Mouse (Mus musculus) cerebellum, adult 2 months (tissue): ENCODE measurements around the gene Ccdc141. TPM values are rescaled to one million over a fixed set of nuclear protein-coding genes. Genes with fewer than 3 reads are reported as not detected.

Experiments
- DNase-seq, 2 experiments: peaks; one replicate each; pipeline ENCODE4 v3.0.0; 2021
- H3K27ac ChIP-seq: fragments of 200-500 bp; 2 replicates; pipeline ENCODE4 v1.5.1; 2012; ENCODE audit warnings: low read length, control low read depth, inconsistent platforms; ENCODE audit not compliant: insufficient read depth
- H3K27me3 ChIP-seq: fragments of 200-500 bp; 2 replicates; pipeline ENCODE4 v1.6.1; 2012; ENCODE audit warnings: inconsistent platforms, mild to moderate bottlenecking, low read length, moderate library complexity; ENCODE audit not compliant: control insufficient read depth, insufficient read depth
- H3K4me1 ChIP-seq: fragments of 200-500 bp; 2 replicates; pipeline ENCODE4 v1.6.1; 2011; ENCODE audit warnings: low read length; ENCODE audit not compliant: control insufficient read depth, insufficient read depth
- H3K4me3 ChIP-seq: fragments of 200-500 bp; replicated peaks from 2 replicates; pipeline ENCODE3; 2011; ENCODE audit warnings: mild to moderate bottlenecking, low read depth, low read length, control low read depth; ENCODE audit not compliant: insufficient read depth
- CTCF ChIP-seq: fragments of 200-500 bp; IDR thresholded peaks from 2 replicates; pipeline ENCODE4 v1.5.1; 2011; ENCODE audit warnings: low read depth, mild to moderate bottlenecking, control low read depth, low read length, moderate library complexity, borderline replicate concordance; ENCODE audit not compliant: insufficient read depth
- POLR2A ChIP-seq: fragments of 200-500 bp; IDR thresholded peaks from 2 replicates; pipeline ENCODE4 v1.6.1; 2011; ENCODE audit warnings: low read length, control low read depth, borderline replicate concordance; ENCODE audit not compliant: insufficient read depth
- WGBS: fragments of 180-500 bp; shearing (Covaris S2); methylation state at CpG from one replicate; pipeline ENCODE4 v1.1.7; 2018; 5-methylcytosine and 5-hydroxymethylcytosine counted together
- polyA plus RNA-seq: library from polyadenylated mRNA; depleted of rRNA; stranded (reverse); fragments of >200 nt; gene quantifications from 2 replicates; pipeline ENCODE4 v1.2.3, GENCODE M21; 2012

Ccdc141 gene
- polyA plus RNA-seq, 1 experiment = 9.7 TPM

GRCm38 (mm10) chr2:77183646-77184045, 13.2 kb upstream of the Ccdc141 start:
- no peak for DNase-seq
- WGBS = 97% methylated on average over 2 of the region's 2 CpGs
- Histone ChIP-seq H3K4me1 (no peaks in the 10 kb centered on the region; the same call in 1 of the 2 replicates), H3K4me3 (no peak overlapping the region), H3K27ac (no peak overlapping the region), H3K27me3 (no peaks in the 10 kb centered on the region)
- TF ChIP-seq POLR2A (no peak), CTCF (no peak)

GRCm38 (mm10) chr2:77182996-77183380, 12.6 kb upstream of the Ccdc141 start:
- H3K4me1 ChIP-seq = no peaks in the 10 kb centered on the region; the same call in 1 of the 2 replicates
- 63% methylated on average over 6 of the region's 6 CpGs for WGBS
- TF ChIP-seq CTCF (no peak), POLR2A (no peak)
- no peak overlapping the region for H3K4me3 ChIP-seq
- H3K27me3 ChIP-seq = no peaks in the 10 kb centered on the region
- H3K27ac ChIP-seq = no peak overlapping the region
- DNase-seq = no peak

GRCm38 (mm10) chr2:77182271-77182995, 12.0 kb upstream of the Ccdc141 start:
- Histone ChIP-seq H3K4me3 (no peak overlapping the region), H3K27me3 (no peaks in the 10 kb centered on the region), H3K27ac (no peak overlapping the region), H3K4me1 (no peaks in the 10 kb centered on the region; the same call in 1 of the 2 replicates)
- WGBS = 86% methylated on average over 4 of the region's 4 CpGs
- DNase-seq = no peak
- TF ChIP-seq POLR2A (no peak), CTCF (no peak)

GRCm38 (mm10) chr2:77177472-77177871, 7.0 kb upstream of the Ccdc141 start:
- H3K27ac ChIP-seq = no peak overlapping the region
- 77% methylated on average over 2 of the region's 2 CpGs for WGBS

GRCm38 (mm10) chr2:77176413-77176812, 6.0 kb upstream of the Ccdc141 start:
- Histone ChIP-seq H3K27me3 (no peaks in the 10 kb centered on the region), H3K27ac (no peak overlapping the region), H3K4me3 (no peak overlapping the region), H3K4me1 (0 out of 2 replicates have a peak, but pooled peaks cover 12% of the 10 kb centered on the region)
- no peak for DNase-seq
- no peak for TF ChIP-seq CTCF
- TF ChIP-seq POLR2A = no peak
- 81% methylated on average over 10 of the region's 10 CpGs for WGBS

More at GRCm38 (mm10) chr2:77177472-77177871, 7.0 kb upstream of the Ccdc141 start:
- DNase-seq = no peak
- Histone ChIP-seq H3K4me1 (0 out of 2 replicates have a peak, but pooled peaks cover 4% of the 10 kb centered on the region), H3K4me3 (no peak overlapping the region), H3K27me3 (no peaks in the 10 kb centered on the region)
- TF ChIP-seq POLR2A (no peak), CTCF (no peak)

- Histone ChIP-seq H3K27ac (no peak overlapping the region), H3K27me3 (no peaks in the 10 kb centered on the region), H3K4me3 (no peak overlapping the region), H3K4me1 (0 out of 2 replicates have a peak, but pooled peaks cover 12% of the 10 kb centered on the region)
- 70% methylated on average over 7 of the region's 7 CpGs for WGBS
- no peak for TF ChIP-seq CTCF
- no peak for TF ChIP-seq POLR2A
- no peak for DNase-seq
These were observed 5.0 kb upstream of the Ccdc141 start for GRCm38 (mm10) chr2:77175411-77175810.

- Histone ChIP-seq H3K4me3 (no peak overlapping the region), H3K27me3 (no peaks in the 10 kb centered on the region), H3K27ac (no peak overlapping the region), H3K4me1 (peaks cover 17% of the 10 kb centered on the region; the same call in 1 of the 2 replicates)
- WGBS = 53% methylated on average over 2 of the region's 2 CpGs
- DNase-seq = peak in 1 of 2 experiments; percentile 9
- no peak for TF ChIP-seq POLR2A
- no peak for TF ChIP-seq CTCF
These were observed 3.9 kb upstream of the Ccdc141 start for GRCm38 (mm10) chr2:77174313-77174712.

- H3K27ac ChIP-seq = no peak overlapping the region; the same call in 1 of the 2 replicates
- TF ChIP-seq POLR2A = no peak
- no peak for TF ChIP-seq CTCF
- WGBS = 93% methylated on average over 6 of the region's 6 CpGs
These were observed 3.4 kb upstream of the Ccdc141 start for GRCm38 (mm10) chr2:77173821-77174220.

More at GRCm38 (mm10) chr2:77173821-77174220, 3.4 kb upstream of the Ccdc141 start:
- DNase-seq = no peak
- Histone ChIP-seq H3K4me1 (peaks cover 17% of the 10 kb centered on the region; the same call in 1 of the 2 replicates), H3K4me3 (no peak overlapping the region), H3K27me3 (no peaks in the 10 kb centered on the region)
